Mouse (Mus musculus): ENCODE measurements at regions not wholly inside any gene's neighbourhood (a gene's known extent, or its start where the extent isn't known, plus 50 kb on each side); places are given as distances from the start of the nearest gene placed in this dataset.
A peak's percentile ranks its signal among the peaks of the same experiment; 100 is the strongest.

- 81% methylated on average over 5 of the region's 5 CpGs for WGBS
- Histone ChIP-seq H3K27me3 (ENCODE audit: control insufficient read depth, insufficient read depth, low read length) (no peaks in the 10 kb centered on the region), H3K4me2 (replicated peaks; ENCODE audit: low read depth, low read length) (no peak overlapping the region), H3K27ac (ENCODE audit: low read depth, low read length) (no peak overlapping the region), H3K36me3 (ENCODE audit: control insufficient read depth, insufficient read depth, low read length) (no peaks in the 10 kb centered on the region), H3K9me3 (ENCODE audit: control insufficient read depth, low read length) (no peaks in the 10 kb centered on the region), H3K9ac (ENCODE audit: low read depth, low read length) (no peak overlapping the region), H3K4me3 (ENCODE audit: low read length) (no peak overlapping the region), H3K4me1 (ENCODE audit: control insufficient read depth, insufficient read depth, low read length) (peaks cover 6% of the 10 kb centered on the region; the same call in 1 of the 2 replicates)
- no peak for ATAC-seq (ENCODE audit: low FRiP score, low TSS enrichment)
Observed at GRCm38 (mm10) chr16:95839512-95840253, 137.8 kb downstream of the Ets2 start.

- H3K27ac ChIP-seq (ENCODE audit: low read depth, low read length): no peak overlapping the region
Observed at GRCm38 (mm10) chr16:95838886-95839430, 137.1 kb downstream of the Ets2 start.

GRCm38 (mm10) chr16:95838478-95838846 is 136.6 kb downstream of the Ets2 start:
- Histone ChIP-seq H3K27ac (ENCODE audit: low read depth, low read length) (no peak overlapping the region), H3K4me2 (replicated peaks; ENCODE audit: low read depth, low read length) (no peak overlapping the region), H3K27me3 (ENCODE audit: control insufficient read depth, insufficient read depth, low read length) (no peaks in the 10 kb centered on the region), H3K9ac (ENCODE audit: low read depth, low read length) (no peak overlapping the region), H3K36me3 (ENCODE audit: control insufficient read depth, insufficient read depth, low read length) (no peaks in the 10 kb centered on the region), H3K4me1 (ENCODE audit: control insufficient read depth, insufficient read depth, low read length) (peaks cover 18% of the 10 kb centered on the region; the same call in 1 of the 2 replicates), H3K9me3 (ENCODE audit: control insufficient read depth, low read length) (no peaks in the 10 kb centered on the region), H3K4me3 (ENCODE audit: low read length) (no peak overlapping the region)
- ATAC-seq (ENCODE audit: low FRiP score, low TSS enrichment): no peak
- 90% methylated on average over 3 of the region's 3 CpGs for WGBS

More at GRCm38 (mm10) chr16:95838886-95839430, 137.1 kb downstream of the Ets2 start:
- no peaks in the 10 kb centered on the region for H3K9me3 ChIP-seq (ENCODE audit: control insufficient read depth, low read length)
- no peak overlapping the region for H3K4me3 ChIP-seq (ENCODE audit: low read length)
- no peak overlapping the region for H3K9ac ChIP-seq (ENCODE audit: low read depth, low read length)
- no peak overlapping the region for H3K4me2 ChIP-seq (replicated peaks; ENCODE audit: low read depth, low read length)
- no peaks in the 10 kb centered on the region for H3K27me3 ChIP-seq (ENCODE audit: control insufficient read depth, insufficient read depth, low read length)
- ATAC-seq (ENCODE audit: low FRiP score, low TSS enrichment): no peak
- H3K4me1 ChIP-seq (ENCODE audit: control insufficient read depth, insufficient read depth, low read length): peaks cover 13% of the 10 kb centered on the region; the same call in 1 of the 2 replicates
- H3K36me3 ChIP-seq (ENCODE audit: control insufficient read depth, insufficient read depth, low read length): no peaks in the 10 kb centered on the region
- WGBS: 30% methylated on average over 1 of the region's 1 CpGs

GRCm38 (mm10) chr16:95837723-95838477 is 136.0 kb downstream of the Ets2 start:
- no peaks in the 10 kb centered on the region for H3K27me3 ChIP-seq (ENCODE audit: control insufficient read depth, insufficient read depth, low read length)
- peaks cover 22% of the 10 kb centered on the region; the same call in 1 of the 2 replicates for H3K4me1 ChIP-seq (ENCODE audit: control insufficient read depth, insufficient read depth, low read length)
- H3K9me3 ChIP-seq (ENCODE audit: control insufficient read depth, low read length): no peaks in the 10 kb centered on the region
- no peak overlapping the region for H3K9ac ChIP-seq (ENCODE audit: low read depth, low read length)
- ATAC-seq (ENCODE audit: low FRiP score, low TSS enrichment): no peak
- no peak overlapping the region for H3K4me2 ChIP-seq (replicated peaks; ENCODE audit: low read depth, low read length)
- 56% methylated on average over 5 of the region's 5 CpGs for WGBS
- H3K4me3 ChIP-seq (ENCODE audit: low read length): no peak overlapping the region
- no peak overlapping the region for H3K27ac ChIP-seq (ENCODE audit: low read depth, low read length)
- H3K36me3 ChIP-seq (ENCODE audit: control insufficient read depth, insufficient read depth, low read length): no peaks in the 10 kb centered on the region

GRCm38 (mm10) chr16:95835941-95836340 is 134.1 kb downstream of the Ets2 start:
- Histone ChIP-seq H3K9ac (ENCODE audit: low read depth, low read length) (no peak overlapping the region), H3K36me3 (ENCODE audit: control insufficient read depth, insufficient read depth, low read length) (no peaks in the 10 kb centered on the region), H3K4me1 (ENCODE audit: control insufficient read depth, insufficient read depth, low read length) (peaks cover 39% of the 10 kb centered on the region), H3K27me3 (ENCODE audit: control insufficient read depth, insufficient read depth, low read length) (no peaks in the 10 kb centered on the region), H3K4me3 (ENCODE audit: low read length) (no peak overlapping the region), H3K4me2 (replicated peaks; ENCODE audit: low read depth, low read length) (no peak overlapping the region), H3K27ac (ENCODE audit: low read depth, low read length) (no peak overlapping the region), H3K9me3 (ENCODE audit: control insufficient read depth, low read length) (no peaks in the 10 kb centered on the region)
- WGBS: 97% methylated on average over 1 of the region's 1 CpGs
- no peak for ATAC-seq (ENCODE audit: low FRiP score, low TSS enrichment)

GRCm38 (mm10) chr16:95834556-95835288 is 132.8 kb downstream of the Ets2 start:
- ATAC-seq (ENCODE audit: low FRiP score, low TSS enrichment): no peak
- no peaks in the 10 kb centered on the region for H3K9me3 ChIP-seq (ENCODE audit: control insufficient read depth, low read length)
- 0 out of 2 replicates have a peak overlapping the region, but pooled peaks have one; percentile 8 for H3K9ac ChIP-seq (ENCODE audit: low read depth, low read length)
- H3K4me3 ChIP-seq (ENCODE audit: low read length): no peak overlapping the region
- H3K4me2 ChIP-seq (replicated peaks; ENCODE audit: low read depth, low read length): no peak overlapping the region
- H3K27me3 ChIP-seq (ENCODE audit: control insufficient read depth, insufficient read depth, low read length): no peaks in the 10 kb centered on the region
- 19% methylated on average over 11 of the region's 11 CpGs for WGBS
- H3K36me3 ChIP-seq (ENCODE audit: control insufficient read depth, insufficient read depth, low read length): no peaks in the 10 kb centered on the region
- H3K27ac ChIP-seq (ENCODE audit: low read depth, low read length): peak overlapping the region; percentile 62
- H3K4me1 ChIP-seq (ENCODE audit: control insufficient read depth, insufficient read depth, low read length): peaks cover 39% of the 10 kb centered on the region

- Histone ChIP-seq H3K4me3 (ENCODE audit: low read length) (no peak overlapping the region), H3K4me2 (replicated peaks; ENCODE audit: low read depth, low read length) (no peak overlapping the region), H3K9ac (ENCODE audit: low read depth, low read length) (no peak overlapping the region), H3K27ac (ENCODE audit: low read depth, low read length) (peak overlapping the region; percentile 62; the same call in 1 of the 2 replicates), H3K27me3 (ENCODE audit: control insufficient read depth, insufficient read depth, low read length) (no peaks in the 10 kb centered on the region), H3K9me3 (ENCODE audit: control insufficient read depth, low read length) (no peaks in the 10 kb centered on the region), H3K4me1 (ENCODE audit: control insufficient read depth, insufficient read depth, low read length) (peaks cover 39% of the 10 kb centered on the region), H3K36me3 (ENCODE audit: control insufficient read depth, insufficient read depth, low read length) (no peaks in the 10 kb centered on the region)
- 45% methylated on average over 10 of the region's 10 CpGs for WGBS
- no peak for ATAC-seq (ENCODE audit: low FRiP score, low TSS enrichment)
Observed at GRCm38 (mm10) chr16:95833455-95833854, 131.6 kb downstream of the Ets2 start.

- Histone ChIP-seq H3K9me3 (ENCODE audit: control insufficient read depth, low read length) (no peaks in the 10 kb centered on the region), H3K36me3 (ENCODE audit: control insufficient read depth, insufficient read depth, low read length) (no peaks in the 10 kb centered on the region), H3K27ac (ENCODE audit: low read depth, low read length) (peak overlapping the region; percentile 53), H3K27me3 (ENCODE audit: control insufficient read depth, insufficient read depth, low read length) (no peaks in the 10 kb centered on the region), H3K9ac (ENCODE audit: low read depth, low read length) (no peak overlapping the region), H3K4me2 (replicated peaks; ENCODE audit: low read depth, low read length) (no peak overlapping the region; the same call in 1 of the 2 replicates), H3K4me3 (ENCODE audit: low read length) (no peak overlapping the region), H3K4me1 (ENCODE audit: control insufficient read depth, insufficient read depth, low read length) (peaks cover 39% of the 10 kb centered on the region)
- no peak for ATAC-seq (ENCODE audit: low FRiP score, low TSS enrichment)
- 49% methylated on average over 9 of the region's 9 CpGs for WGBS
Observed at GRCm38 (mm10) chr16:95832346-95832739, 130.5 kb downstream of the Ets2 start.

Measured in kidney, embryonic 14.5 days (tissue).